Mouse (Mus musculus): Measurements from ENCODE around the gene Klra1. TPM values are rescaled to one million over a fixed set of nuclear protein-coding genes. Genes with fewer than 3 reads are reported as not detected.
"Not testable (repeated sequence)": the region's sequence is repeated elsewhere in the genome, so short reads cannot be mapped to it uniquely, and the experiment has no call there.

The Klra1 gene
- polyA plus RNA-seq (2014; fragmentation: Nextera tagmentation; extraction: Ambion mirVana): not detected in 2 replicates

DNA sequence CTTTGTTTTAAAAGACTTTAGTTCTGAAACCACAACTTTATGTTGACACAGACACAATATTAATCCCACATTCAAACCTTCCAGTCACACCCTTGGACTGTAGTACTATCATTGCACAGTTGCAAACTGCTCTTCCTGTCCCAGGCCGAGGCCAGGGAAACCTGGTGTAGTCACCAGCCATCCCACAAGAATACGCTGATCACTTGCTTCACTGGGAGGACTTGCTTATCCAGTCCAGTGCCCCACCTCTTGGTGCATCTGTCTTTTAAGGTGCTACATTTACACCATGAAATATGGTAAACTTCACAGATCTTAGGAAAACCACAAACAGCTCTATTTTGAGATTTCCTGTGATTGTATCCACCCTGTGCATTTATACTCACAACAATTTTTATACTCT lies at the start of gene Klra1:
TSS of gene Klra1 (minus strand) at position 125 of the 400 bp plus-strand sequence.
- 91% methylated on average over 2 of the region's 2 CpGs for WGBS
- Histone ChIP-seq H3K4me1 (ENCODE audit: control insufficient read depth, insufficient read depth, low read length) (no peaks in the 10 kb centered on the region), H3K9ac (ENCODE audit: low read length) (no peak within 1 kb of the TSS), H3K4me3 (ENCODE audit: low read depth, low read length) (no peak within 1 kb of the TSS), H3K27me3 (ENCODE audit: control insufficient read depth, insufficient read depth, low read length) (no peaks in the 10 kb centered on the region), H3K27ac (replicated peaks; ENCODE audit: low read depth, low read length) (no peak within 1 kb of the TSS), H3K9me3 (ENCODE audit: control insufficient read depth, low read length) (no peaks in the 10 kb centered on the region), H3K36me3 (ENCODE audit: control insufficient read depth, insufficient read depth, low read length) (no peaks in the 10 kb centered on the region), H3K4me2 (ENCODE audit: low read depth, severe bottlenecking) (no peak within 1 kb of the TSS)
- DNase-seq (ENCODE audit: low spot score): no peak
- no peak for ATAC-seq (ENCODE audit: insufficient number of reproducible peaks, low FRiP score, low TSS enrichment, low read depth)

DNA sequence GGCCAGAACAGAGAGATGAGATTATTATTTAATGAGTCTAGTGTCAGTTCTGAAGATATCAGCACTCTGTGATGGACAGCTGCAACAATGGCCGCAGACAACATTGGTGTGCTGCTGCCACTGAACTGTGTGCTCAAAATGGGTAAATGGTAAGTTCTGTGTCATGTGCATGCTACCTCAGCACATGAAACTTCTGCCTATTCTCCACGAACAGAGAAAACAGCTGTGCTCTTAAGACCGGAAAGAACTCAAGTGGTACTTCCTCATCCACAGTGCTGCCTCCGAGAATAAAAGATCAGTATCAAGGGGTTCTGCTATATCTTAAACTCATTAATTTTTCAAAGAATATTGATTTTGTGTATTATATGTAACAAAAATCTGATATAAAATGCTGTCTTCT lies 42.8 kb upstream of the Klra1 start:
- Histone ChIP-seq H3K27me3 (ENCODE audit: control insufficient read depth, insufficient read depth, low read length) (no peaks in the 10 kb centered on the region), H3K4me2 (ENCODE audit: low read depth, severe bottlenecking) (no peak overlapping the region), H3K9ac (ENCODE audit: low read length) (no peak overlapping the region), H3K36me3 (ENCODE audit: control insufficient read depth, insufficient read depth, low read length) (no peaks in the 10 kb centered on the region), H3K4me1 (ENCODE audit: control insufficient read depth, insufficient read depth, low read length) (no peaks in the 10 kb centered on the region), H3K4me3 (ENCODE audit: low read depth, low read length) (no peak overlapping the region), H3K27ac (replicated peaks; ENCODE audit: low read depth, low read length) (no peak overlapping the region), H3K9me3 (ENCODE audit: control insufficient read depth, low read length) (no peaks in the 10 kb centered on the region; the same call in 1 of the 2 replicates)
- 87% methylated on average over 4 of the region's 4 CpGs for WGBS
- ATAC-seq (ENCODE audit: insufficient number of reproducible peaks, low FRiP score, low TSS enrichment, low read depth) (no peak), DNase-seq (ENCODE audit: low spot score) (no peak)

DNA sequence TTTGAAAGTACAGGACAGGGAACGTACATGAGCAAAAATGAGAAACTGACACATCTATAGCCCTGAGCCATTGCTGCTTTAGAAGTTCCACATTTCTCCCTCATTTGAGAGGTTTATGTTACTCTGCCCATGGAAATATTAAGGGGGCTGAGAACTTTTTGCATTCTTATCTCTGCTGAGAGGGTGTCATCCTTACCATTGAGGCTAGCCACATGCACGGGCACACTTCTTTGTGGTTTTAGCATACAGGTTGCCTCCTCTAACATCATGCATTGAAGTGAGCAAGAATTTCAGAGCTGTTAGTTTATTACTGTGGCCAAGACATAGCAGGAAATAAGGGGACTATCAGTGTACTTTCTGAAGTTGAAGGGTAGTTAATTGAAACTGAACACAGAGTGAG lies 32.5 kb upstream of the Klra1 start:
- Histone ChIP-seq H3K4me1 (ENCODE audit: control insufficient read depth, insufficient read depth, low read length) (no peaks in the 10 kb centered on the region), H3K4me2 (ENCODE audit: low read depth, severe bottlenecking) (no peak overlapping the region)

DNA sequence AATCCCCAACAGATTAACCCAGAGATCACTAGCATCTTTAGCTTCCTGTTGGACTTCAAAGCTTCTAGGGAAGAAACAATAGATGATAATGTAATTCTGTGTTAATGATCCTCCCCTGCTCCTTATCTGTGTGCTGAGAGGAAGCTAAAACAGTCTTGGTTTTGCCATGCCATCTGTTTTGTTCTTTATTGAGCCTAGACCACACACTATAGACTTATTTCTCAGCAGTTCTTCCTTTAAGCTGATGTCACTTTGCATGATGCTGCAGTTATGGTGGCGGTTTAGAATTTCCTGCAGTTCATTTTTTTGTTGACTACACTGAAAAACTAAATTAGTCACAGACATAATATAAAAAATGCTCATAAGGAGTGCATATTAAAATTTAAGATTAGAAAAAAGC lies 18.2 kb upstream of the Klra1 start:
- 80% methylated on average over 1 of the region's 1 CpGs for WGBS
- Histone ChIP-seq H3K4me1 (ENCODE audit: control insufficient read depth, insufficient read depth, low read length) (no peaks in the 10 kb centered on the region), H3K9me3 (ENCODE audit: control insufficient read depth, low read length) (no peaks in the 10 kb centered on the region; the same call in 1 of the 2 replicates), H3K27ac (replicated peaks; ENCODE audit: low read depth, low read length) (no peak overlapping the region), H3K36me3 (ENCODE audit: control insufficient read depth, insufficient read depth, low read length) (no peaks in the 10 kb centered on the region), H3K27me3 (ENCODE audit: control insufficient read depth, insufficient read depth, low read length) (no peaks in the 10 kb centered on the region), H3K4me2 (ENCODE audit: low read depth, severe bottlenecking) (no peak overlapping the region), H3K9ac (ENCODE audit: low read length) (no peak overlapping the region), H3K4me3 (ENCODE audit: low read depth, low read length) (no peak overlapping the region)
- ATAC-seq (ENCODE audit: insufficient number of reproducible peaks, low FRiP score, low TSS enrichment, low read depth): no peak
- no peak for DNase-seq (ENCODE audit: low spot score)

More for the DNA sequence above, 32.5 kb upstream of the Klra1 start:
- ATAC-seq (ENCODE audit: insufficient number of reproducible peaks, low FRiP score, low TSS enrichment, low read depth) (no peak), DNase-seq (ENCODE audit: low spot score) (no peak)
- H3K27ac ChIP-seq (replicated peaks; ENCODE audit: low read depth, low read length): no peak overlapping the region
- peaks cover 6% of the 10 kb centered on the region; the same call in 1 of the 2 replicates for H3K9me3 ChIP-seq (ENCODE audit: control insufficient read depth, low read length)
- no peaks in the 10 kb centered on the region for H3K36me3 ChIP-seq (ENCODE audit: control insufficient read depth, insufficient read depth, low read length)
- H3K27me3 ChIP-seq (ENCODE audit: control insufficient read depth, insufficient read depth, low read length): no peaks in the 10 kb centered on the region
- WGBS: 84% methylated on average over 2 of the region's 2 CpGs
- no peak overlapping the region for H3K9ac ChIP-seq (ENCODE audit: low read length)
- H3K4me3 ChIP-seq (ENCODE audit: low read depth, low read length): no peak overlapping the region

DNA sequence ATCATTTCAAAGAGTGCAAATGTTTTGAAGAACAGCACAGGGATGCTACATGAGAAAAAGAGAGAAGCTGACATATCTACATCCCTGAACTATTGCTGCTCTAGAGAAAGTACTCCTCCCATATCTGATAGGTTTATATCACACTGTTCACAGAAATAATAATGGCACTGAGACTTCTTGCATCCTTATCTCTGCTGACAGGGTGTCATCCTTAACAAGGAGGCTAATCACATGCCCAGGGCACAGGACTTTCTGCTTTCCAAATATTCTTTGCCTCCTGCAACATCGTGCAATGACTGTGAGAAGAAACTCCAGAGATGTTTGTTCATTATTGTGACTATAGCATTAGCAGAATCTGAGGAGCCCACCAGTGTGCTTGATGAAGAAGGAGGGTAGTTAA lies 871 bp downstream of the Klra1 start:
- ATAC-seq (ENCODE audit: insufficient number of reproducible peaks, low FRiP score, low TSS enrichment, low read depth) (no peak), DNase-seq (ENCODE audit: low spot score) (no peak)
- Histone ChIP-seq H3K27me3 (ENCODE audit: control insufficient read depth, insufficient read depth, low read length) (no peaks in the 10 kb centered on the region), H3K4me3 (ENCODE audit: low read depth, low read length) (no peak overlapping the region), H3K9ac (ENCODE audit: low read length) (no peak overlapping the region), H3K4me1 (ENCODE audit: control insufficient read depth, insufficient read depth, low read length) (no peaks in the 10 kb centered on the region), H3K4me2 (ENCODE audit: low read depth, severe bottlenecking) (no peak overlapping the region), H3K9me3 (ENCODE audit: control insufficient read depth, low read length) (no peaks in the 10 kb centered on the region), H3K36me3 (ENCODE audit: control insufficient read depth, insufficient read depth, low read length) (no peaks in the 10 kb centered on the region), H3K27ac (replicated peaks; ENCODE audit: low read depth, low read length) (no peak overlapping the region)
- WGBS: 67% methylated on average over 1 of the region's 1 CpGs

DNA sequence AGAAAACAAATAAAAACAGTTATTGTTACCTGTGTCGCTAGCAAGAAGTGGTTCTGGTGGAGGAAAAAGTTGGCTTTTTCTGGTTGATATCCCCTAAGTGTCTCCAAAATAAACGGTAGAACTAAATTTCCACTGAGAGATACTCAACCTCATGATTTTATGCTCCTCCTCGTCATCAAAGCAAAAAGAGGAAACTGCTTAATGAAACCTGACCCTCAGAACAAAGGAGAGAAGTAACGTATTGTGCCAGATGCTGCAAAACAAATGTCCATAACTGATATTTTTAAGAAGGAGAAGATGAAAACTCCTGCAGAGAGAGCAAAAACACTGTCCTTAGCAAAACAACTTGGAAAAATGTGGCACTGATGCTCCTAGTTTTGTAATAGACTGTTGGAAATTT lies 4.3 kb downstream of the Klra1 start:
- Histone ChIP-seq H3K4me1 (ENCODE audit: control insufficient read depth, insufficient read depth, low read length) (no peaks in the 10 kb centered on the region), H3K27ac (replicated peaks; ENCODE audit: low read depth, low read length) (no peak overlapping the region), H3K4me2 (ENCODE audit: low read depth, severe bottlenecking) (no peak overlapping the region), H3K4me3 (ENCODE audit: low read depth, low read length) (no peak overlapping the region), H3K27me3 (ENCODE audit: control insufficient read depth, insufficient read depth, low read length) (no peaks in the 10 kb centered on the region), H3K9me3 (ENCODE audit: control insufficient read depth, low read length) (no peaks in the 10 kb centered on the region), H3K9ac (ENCODE audit: low read length) (no peak overlapping the region), H3K36me3 (ENCODE audit: control insufficient read depth, insufficient read depth, low read length) (no peaks in the 10 kb centered on the region)
- DNase-seq (ENCODE audit: low spot score) (no peak), ATAC-seq (ENCODE audit: insufficient number of reproducible peaks, low FRiP score, low TSS enrichment, low read depth) (no peak)
- 84% methylated on average over 4 of the region's 4 CpGs for WGBS

DNA sequence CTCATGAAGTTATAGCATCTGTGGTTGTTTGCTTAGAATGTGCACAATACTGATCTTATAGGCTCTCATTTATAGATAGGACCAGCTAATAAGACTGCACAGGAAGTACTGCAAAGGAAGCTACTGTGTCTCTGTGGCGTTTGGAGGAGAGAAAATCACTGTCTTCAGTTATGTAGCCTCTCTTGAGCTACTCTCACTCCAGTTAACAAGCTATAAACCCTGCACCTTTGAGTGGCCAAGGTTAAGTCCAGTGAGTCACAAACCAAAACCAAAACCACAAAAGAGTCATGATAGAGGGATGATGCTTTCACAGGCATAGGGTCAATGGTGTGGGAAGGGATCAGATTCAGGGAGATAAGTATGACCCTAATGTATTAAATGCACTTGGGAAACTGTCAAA lies 41.3 kb downstream of the Klra1 start:
- H3K9me3 ChIP-seq (ENCODE audit: control insufficient read depth, low read length); DNase-seq (ENCODE audit: low spot score); ATAC-seq (ENCODE audit: insufficient number of reproducible peaks, low FRiP score, low TSS enrichment, low read depth); H3K27ac ChIP-seq (replicated peaks; ENCODE audit: low read depth, low read length); H3K4me3 ChIP-seq (ENCODE audit: low read depth, low read length); H3K36me3 ChIP-seq (ENCODE audit: control insufficient read depth, insufficient read depth, low read length); H3K27me3 ChIP-seq (ENCODE audit: control insufficient read depth, insufficient read depth, low read length); H3K9ac ChIP-seq (ENCODE audit: low read length); H3K4me2 ChIP-seq (ENCODE audit: low read depth, severe bottlenecking); H3K4me1 ChIP-seq (ENCODE audit: control insufficient read depth, insufficient read depth, low read length): not testable (repeated sequence)
- 52% methylated on average over 1 of the region's 1 CpGs for WGBS

DNA sequence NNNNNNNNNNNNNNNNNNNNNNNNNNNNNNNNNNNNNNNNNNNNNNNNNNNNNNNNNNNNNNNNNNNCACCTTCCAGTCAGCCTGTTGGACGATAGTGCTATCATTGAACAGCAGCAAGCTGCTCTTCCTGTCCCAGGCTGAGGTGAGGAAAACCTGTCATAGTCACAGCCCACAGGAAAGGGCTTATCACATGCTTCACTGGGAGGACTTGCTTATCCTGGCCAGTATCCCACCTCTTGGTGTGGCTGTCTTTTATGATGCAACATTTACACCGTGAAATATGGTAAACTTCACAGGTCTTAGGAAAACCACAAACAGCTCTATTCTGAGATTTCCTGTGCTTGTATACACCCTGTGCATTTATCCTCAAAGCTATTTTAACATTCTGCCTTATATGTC lies 44.7 kb downstream of the Klra1 start:
- not testable (repeated sequence) for H3K4me3 ChIP-seq (ENCODE audit: low read depth, low read length); H3K4me1 ChIP-seq (ENCODE audit: control insufficient read depth, insufficient read depth, low read length); H3K4me2 ChIP-seq (ENCODE audit: low read depth, severe bottlenecking); H3K27me3 ChIP-seq (ENCODE audit: control insufficient read depth, insufficient read depth, low read length); DNase-seq (ENCODE audit: low spot score); ATAC-seq (ENCODE audit: insufficient number of reproducible peaks, low FRiP score, low TSS enrichment, low read depth); H3K27ac ChIP-seq (replicated peaks; ENCODE audit: low read depth, low read length); H3K36me3 ChIP-seq (ENCODE audit: control insufficient read depth, insufficient read depth, low read length); H3K9ac ChIP-seq (ENCODE audit: low read length); H3K9me3 ChIP-seq (ENCODE audit: control insufficient read depth, low read length)
- WGBS: 96% methylated on average over 2 of the region's 2 CpGs

DNA sequence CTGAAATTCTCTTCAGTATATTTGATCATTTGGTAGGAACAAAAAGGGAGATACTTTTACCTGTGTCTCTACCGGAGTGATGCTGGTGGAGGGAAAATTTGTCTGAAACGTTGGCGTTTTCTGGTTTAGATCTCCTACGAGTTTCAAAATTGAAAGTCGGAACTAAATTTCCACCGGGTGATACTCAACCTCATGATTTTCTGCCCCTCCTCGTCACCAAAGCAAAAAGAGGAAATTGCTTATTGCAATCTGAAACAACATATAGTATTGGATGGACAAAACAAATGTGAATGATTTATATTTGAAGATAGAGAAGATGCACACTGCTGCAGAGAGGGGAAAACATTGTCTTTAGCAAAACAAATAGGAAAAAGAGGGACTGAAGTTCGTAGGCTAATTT lies 49.3 kb downstream of the Klra1 start, which contains the start of gene Klra3:
TSS of gene Klra3 (minus strand) at position 164 of the 400 bp plus-strand sequence.
- H3K9me3 ChIP-seq (ENCODE audit: control insufficient read depth, low read length): no peaks in the 10 kb centered on the region
- H3K9ac ChIP-seq (ENCODE audit: low read length): no peak within 1 kb of the TSS
- no peak within 1 kb of the TSS for H3K4me3 ChIP-seq (ENCODE audit: low read depth, low read length)
- WGBS: 87% methylated on average over 8 of the region's 8 CpGs
- DNase-seq (ENCODE audit: low spot score) (no peak), ATAC-seq (ENCODE audit: insufficient number of reproducible peaks, low FRiP score, low TSS enrichment, low read depth) (no peak)
- H3K4me2 ChIP-seq (ENCODE audit: low read depth, severe bottlenecking): no peak within 1 kb of the TSS
- no peaks in the 10 kb centered on the region for H3K36me3 ChIP-seq (ENCODE audit: control insufficient read depth, insufficient read depth, low read length)
- H3K27me3 ChIP-seq (ENCODE audit: control insufficient read depth, insufficient read depth, low read length): no peaks in the 10 kb centered on the region
- no peak within 1 kb of the TSS for H3K27ac ChIP-seq (replicated peaks; ENCODE audit: low read depth, low read length)
- H3K4me1 ChIP-seq (ENCODE audit: control insufficient read depth, insufficient read depth, low read length): no peaks in the 10 kb centered on the region
